Mouse (Mus musculus) forebrain, embryonic 13.5 days (tissue): ENCODE data around the gene Nfe2l2. TPM values are rescaled to one million over a fixed set of nuclear protein-coding genes. Genes with fewer than 3 reads are reported as not detected.
"Not testable (repeated sequence)": the region's sequence is repeated elsewhere in the genome, so short reads cannot be mapped to it uniquely, and the experiment has no call there.

Experiments
- ATAC-seq: fragments of 200-750 bp; cut with Nextera tagmentation; 2 replicates; pipeline ENCODE4 v1.8.0; 2017
- H3K27ac ChIP-seq: fragments of 300-500 bp; sonication (generic); 2 replicates; pipeline ENCODE4 v1.5.1; 2015; ENCODE audit warnings: inconsistent platforms, mild to moderate bottlenecking, moderate library complexity
- H3K27me3 ChIP-seq: fragments of 300-500 bp; sonication (generic); 2 replicates; pipeline ENCODE4 v1.6.1; 2015; ENCODE audit warnings: mild to moderate bottlenecking, inconsistent platforms
- H3K36me3 ChIP-seq: fragments of 300-500 bp; sonication (generic); 2 replicates; pipeline ENCODE4 v1.6.1; 2015; ENCODE audit warnings: mild to moderate bottlenecking, inconsistent platforms; ENCODE audit not compliant: poor library complexity, severe bottlenecking
- H3K4me1 ChIP-seq: fragments of 300-500 bp; sonication (generic); 2 replicates; pipeline ENCODE4 v1.6.1; 2015; ENCODE audit warnings: inconsistent platforms
- H3K4me2 ChIP-seq: fragments of 300-500 bp; sonication (generic); 2 replicates; pipeline ENCODE4 v1.6.1; 2015; ENCODE audit warnings: inconsistent platforms, mild to moderate bottlenecking, moderate library complexity
- H3K4me3 ChIP-seq: fragments of 300-500 bp; sonication (generic); 2 replicates; pipeline ENCODE4 v1.5.1; 2015; ENCODE audit warnings: mild to moderate bottlenecking, inconsistent platforms
- H3K9ac ChIP-seq: fragments of 300-500 bp; sonication (generic); 2 replicates; pipeline ENCODE4 v1.6.1; 2015; ENCODE audit warnings: mild to moderate bottlenecking, inconsistent platforms
- H3K9me3 ChIP-seq: fragments of 300-500 bp; sonication (generic); replicated peaks from 2 replicates; pipeline ENCODE4 v1.6.1; 2016; ENCODE audit warnings: inconsistent platforms
- WGBS: fragments of 180-500 bp; shearing (Covaris S2); methylation state at CpG from one replicate; pipeline ENCODE4 v1.1.7; 2015; 5-methylcytosine and 5-hydroxymethylcytosine counted together
- microRNA-seq: library from miRNA; unstranded; fragments of <30 nt; microRNA quantifications from one replicate; pipeline ENCODE4, GENCODE M21; 2016
- polyA plus RNA-seq: library from polyadenylated mRNA; unstranded; fragments of >200 nt; fragmentation: Nextera tagmentation; extraction: Ambion mirVana; gene quantifications from 2 replicates; pipeline ENCODE4 v1.2.1, GENCODE M21; 2015

The Nfe2l2 gene
- polyA plus RNA-seq, 1 experiment from 2014 or later = 15.9 TPM

DNA sequence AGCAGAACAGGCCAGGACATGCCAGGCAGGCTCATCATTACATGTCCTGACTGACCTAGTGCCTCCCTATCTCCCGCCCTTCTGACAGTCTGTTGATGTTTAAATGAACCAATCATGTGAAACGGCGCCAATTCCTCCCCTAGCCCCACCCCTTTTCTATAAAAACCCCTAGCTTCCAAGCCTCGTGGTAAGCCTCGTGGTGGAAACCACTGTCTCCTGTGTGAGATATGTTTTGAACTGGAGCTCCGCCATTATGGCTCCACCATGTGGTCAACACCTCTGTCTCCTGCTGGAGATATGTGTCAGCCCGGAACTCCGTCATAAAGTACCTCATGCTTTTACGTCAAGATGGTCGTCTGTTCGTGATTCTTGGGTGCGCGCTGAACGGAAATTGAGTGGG lies 70.0 kb downstream of the Nfe2l2 start:
- H3K9me3 ChIP-seq, ATAC-seq, H3K27ac ChIP-seq, H3K9ac ChIP-seq, H3K4me3 ChIP-seq, H3K36me3 ChIP-seq, H3K4me2 ChIP-seq, H3K27me3 ChIP-seq, H3K4me1 ChIP-seq: not testable (repeated sequence)
- 97% methylated on average over 14 of the region's 14 CpGs for WGBS

DNA sequence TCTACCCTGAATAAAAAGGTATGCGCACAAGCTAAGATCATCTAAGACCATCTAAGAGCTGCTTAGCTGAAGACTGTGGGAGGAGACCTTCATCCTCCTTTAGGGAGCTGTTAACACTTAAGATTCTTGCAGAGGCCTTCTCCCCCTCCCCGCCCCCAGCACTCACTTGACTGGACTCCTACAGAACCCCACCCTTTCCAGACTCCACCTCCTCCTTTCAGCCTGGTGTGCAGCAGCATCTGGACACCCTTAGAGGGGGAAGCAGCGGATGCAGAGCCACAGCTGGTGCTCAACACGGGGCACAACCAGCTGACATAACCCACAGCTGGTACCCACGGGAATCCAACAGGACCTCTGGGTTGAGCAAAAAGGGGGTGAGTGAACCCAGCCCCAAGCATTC lies 70.7 kb downstream of the Nfe2l2 start:
- Histone ChIP-seq H3K36me3 (no peaks in the 10 kb centered on the region), H3K4me1 (no peaks in the 10 kb centered on the region), H3K4me2 (no peak overlapping the region), H3K9me3 (no peaks in the 10 kb centered on the region), H3K9ac (no peak overlapping the region), H3K4me3 (no peak overlapping the region), H3K27ac (no peak overlapping the region), H3K27me3 (no peaks in the 10 kb centered on the region)
- ATAC-seq = no peak
- 83% methylated on average over 5 of the region's 5 CpGs for WGBS

GRCm38 (mm10) chr2:75633381-75633780 lies 71.1 kb downstream of the Nfe2l2 start:
- Histone ChIP-seq H3K4me1 (no peaks in the 10 kb centered on the region), H3K36me3 (no peaks in the 10 kb centered on the region), H3K9ac (no peak overlapping the region), H3K27me3 (no peaks in the 10 kb centered on the region), H3K9me3 (no peaks in the 10 kb centered on the region), H3K4me2 (no peak overlapping the region), H3K27ac (no peak overlapping the region), H3K4me3 (no peak overlapping the region)
- WGBS = 88% methylated on average over 6 of the region's 6 CpGs
- no peak for ATAC-seq

DNA sequence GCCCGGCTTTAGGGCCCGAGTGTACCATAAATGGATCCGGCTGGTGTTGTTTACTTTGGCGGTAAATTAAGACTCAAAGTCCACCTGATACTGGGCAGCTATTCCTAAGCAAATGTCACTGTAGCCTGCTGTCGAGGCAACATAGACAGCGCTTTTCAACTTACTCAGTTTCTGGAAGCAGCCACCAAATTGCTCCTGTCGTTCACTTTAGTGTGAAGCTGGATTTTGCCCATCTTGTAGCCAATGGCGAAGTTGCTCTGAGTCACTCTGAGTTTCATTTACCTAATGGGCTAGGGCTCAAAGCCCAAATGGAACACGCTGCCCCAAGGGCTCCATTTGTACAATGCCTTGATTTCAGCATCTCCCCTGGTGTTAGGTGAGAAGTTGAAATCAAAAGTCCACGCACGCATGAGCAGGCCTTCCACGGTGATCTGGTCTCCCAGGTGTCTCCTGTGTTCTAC lies 71.7 kb downstream of the Nfe2l2 start:
- Histone ChIP-seq H3K9ac (no peak overlapping the region), H3K4me2 (no peak overlapping the region), H3K4me3 (no peak overlapping the region), H3K9me3 (no peaks in the 10 kb centered on the region), H3K36me3 (no peaks in the 10 kb centered on the region), H3K4me1 (no peaks in the 10 kb centered on the region), H3K27ac (no peak overlapping the region), H3K27me3 (no peaks in the 10 kb centered on the region)
- no peak for ATAC-seq
- 93% methylated on average over 12 of the region's 12 CpGs for WGBS

GRCm38 (mm10) chr2:75632043-75632442 lies 72.4 kb downstream of the Nfe2l2 start:
- ATAC-seq = no peak
- Histone ChIP-seq H3K9ac (no peak overlapping the region), H3K4me1 (no peaks in the 10 kb centered on the region)

GRCm38 (mm10) chr2:75631421-75631820 lies 73.0 kb downstream of the Nfe2l2 start:
- H3K27me3 ChIP-seq = no peaks in the 10 kb centered on the region
- no peak overlapping the region for H3K4me3 ChIP-seq
- H3K9ac ChIP-seq = no peak overlapping the region
- H3K4me2 ChIP-seq = no peak overlapping the region
- no peak for ATAC-seq
- H3K36me3 ChIP-seq = no peaks in the 10 kb centered on the region
- H3K9me3 ChIP-seq = no peaks in the 10 kb centered on the region
- H3K4me1 ChIP-seq = no peaks in the 10 kb centered on the region
- no peak overlapping the region for H3K27ac ChIP-seq
- WGBS = 93% methylated on average over 6 of the region's 6 CpGs

More at GRCm38 (mm10) chr2:75632043-75632442, 72.4 kb downstream of the Nfe2l2 start:
- Histone ChIP-seq H3K9me3 (no peaks in the 10 kb centered on the region), H3K4me2 (no peak overlapping the region), H3K27ac (no peak overlapping the region), H3K27me3 (no peaks in the 10 kb centered on the region), H3K36me3 (no peaks in the 10 kb centered on the region), H3K4me3 (no peak overlapping the region)
- WGBS = 77% methylated on average over 6 of the region's 6 CpGs

GRCm38 (mm10) chr2:75628487-75628886 lies 76.0 kb downstream of the Nfe2l2 start:
- H3K9me3 ChIP-seq = no peaks in the 10 kb centered on the region
- 95% methylated on average over 8 of the region's 8 CpGs for WGBS
- no peaks in the 10 kb centered on the region for H3K36me3 ChIP-seq
- H3K9ac ChIP-seq = no peak overlapping the region
- H3K4me2 ChIP-seq = no peak overlapping the region
- no peak overlapping the region for H3K27ac ChIP-seq
- no peaks in the 10 kb centered on the region for H3K4me1 ChIP-seq
- no peaks in the 10 kb centered on the region for H3K27me3 ChIP-seq
- no peak for ATAC-seq
- no peak overlapping the region for H3K4me3 ChIP-seq

DNA sequence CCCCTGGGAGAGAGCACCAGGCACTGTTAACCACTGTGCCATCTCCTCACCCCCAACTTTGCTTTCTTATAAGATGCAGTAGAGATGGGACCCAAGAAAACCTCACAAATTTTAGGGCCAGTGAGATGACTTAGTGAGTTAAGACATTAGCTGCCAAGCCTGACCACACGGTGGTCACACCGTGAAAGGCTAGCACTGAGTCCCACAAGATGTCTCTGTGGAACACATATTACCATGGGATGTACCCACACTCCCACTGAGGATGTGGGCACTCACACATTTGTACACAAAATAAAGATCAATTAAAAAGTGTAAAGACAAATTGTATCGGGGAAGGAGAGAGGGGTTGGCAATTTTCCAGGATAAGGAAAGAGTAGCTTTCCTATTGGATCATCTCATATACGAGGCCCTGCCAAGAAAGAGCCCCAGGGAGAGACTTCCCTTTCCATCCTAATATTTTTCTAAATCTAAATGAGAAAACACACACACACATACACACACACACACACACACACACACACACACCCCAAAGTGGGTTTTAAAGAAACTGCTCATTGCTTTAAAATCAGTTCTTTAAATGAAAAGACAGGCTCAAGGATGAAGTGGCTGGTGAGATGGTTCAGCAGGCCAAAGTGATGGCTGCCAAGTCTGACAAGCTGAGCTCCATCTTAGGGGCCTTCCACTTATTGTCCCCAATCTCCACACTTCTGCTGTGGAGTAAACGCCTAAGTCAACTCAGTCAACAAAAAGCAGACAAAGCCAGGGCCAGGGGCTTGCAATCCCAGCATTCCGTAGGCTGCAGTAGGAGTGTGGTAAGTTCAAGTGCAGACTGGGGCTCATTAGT lies 77.6 kb downstream of the Nfe2l2 start:
- WGBS = 69% methylated on average over 6 of the region's 6 CpGs
- Histone ChIP-seq H3K9me3 (no peaks in the 10 kb centered on the region), H3K9ac (no peak overlapping the region), H3K4me3 (no peak overlapping the region), H3K4me2 (no peak overlapping the region), H3K27me3 (no peaks in the 10 kb centered on the region), H3K27ac (no peak overlapping the region), H3K4me1 (no peaks in the 10 kb centered on the region), H3K36me3 (no peaks in the 10 kb centered on the region)
- ATAC-seq = no peak

Small RNA genes within 50 kb of the gene (microRNA-seq; reads per million reads assigned to microRNA genes)
- not detected for gene Gm24574

Other genes starting within 250 kb of the Nfe2l2 start
- gene Hnrnpa3, start 45.4 kb downstream of the Nfe2l2 start, polyA plus RNA-seq = 354 and 365 TPM in 2 replicates
- 25.6 and 26.0 TPM in 2 replicates for gene Agps, start 127.5 kb upstream of the Nfe2l2 start, polyA plus RNA-seq
- 11.3 and 14.1 TPM in 2 replicates for gene Ttc30b, start 233.9 kb upstream of the Nfe2l2 start, polyA plus RNA-seq